Mouse (Mus musculus): Measurements from ENCODE around the gene Gm21731. TPM values are rescaled to one million over a fixed set of nuclear protein-coding genes. Genes with fewer than 3 reads are reported as not detected.

Gene Gm21731
- total RNA-seq, 2 experiments from 2014 or later, result not detected

GRCm38 (mm10) chr13:120278784-120279183, 39.9 kb downstream of the Gm21731 start:
- Histone ChIP-seq H3K4me3 (no peak overlapping the region), H3K27ac (no peak overlapping the region)
- no peak for TF ChIP-seq CTCF (IDR thresholded peaks at IDR 0.05)
- no peak for DNase-seq (ENCODE audit: extremely low spot score in 1 of 2, low spot score in 2 of 2)
- intact Hi-C loops (cut with DNase I), result no loop called here

Other genes starting within 250 kb of the Gm21731 start
- gene Gm36079, start 212.1 kb upstream of the Gm21731 start, total RNA-seq (2021), result not detected
- gene Gm21188, start 186.9 kb upstream of the Gm21731 start, total RNA-seq (2021), result under 1 TPM in 1 of 2 experiments, not detected in 1; 0.94 TPM
- gene Gm20767, start 98.9 kb upstream of the Gm21731 start, total RNA-seq (2021), result not detected
- not detected for gene Gm21818, start 66.7 kb upstream of the Gm21731 start, total RNA-seq (2021)
- not detected for gene Gm21762, start 23.2 kb upstream of the Gm21731 start, total RNA-seq (2021)
- gene AF067061, start 24.0 kb downstream of the Gm21731 start, total RNA-seq (2021), result not detected
- not detected for gene BC147527, start 61.3 kb downstream of the Gm21731 start, total RNA-seq (2021)
- gene Tcstv3, start 77.8 kb downstream of the Gm21731 start, total RNA-seq (2021), result not detected